Mouse (Mus musculus): ENCODE results near the gene Ankrd55. TPM values are rescaled to one million over a fixed set of nuclear protein-coding genes. Genes with fewer than 3 reads are reported as not detected.

The Ankrd55 gene
- polyA plus RNA-seq, 1 experiment from 2014 or later: 10.1 TPM

- ATAC-seq (ENCODE audit: low FRiP score, low read depth): no peak
- Histone ChIP-seq H3K4me3 (no peak overlapping the region), H3K4me1 (replicated peaks) (no peaks in the 10 kb centered on the region), H3K27ac (replicated peaks) (no peak overlapping the region), H3K4me2 (no peak overlapping the region), H3K9me3 (no peaks in the 10 kb centered on the region), H3K9ac (no peak overlapping the region), H3K27me3 (no peaks in the 10 kb centered on the region), H3K36me3 (no peaks in the 10 kb centered on the region)
- WGBS: 74% methylated on average over 2 of the region's 2 CpGs
These were observed 98.3 kb downstream of the Ankrd55 start for GRCm38 (mm10) chr13:112386494-112387075.

DNA sequence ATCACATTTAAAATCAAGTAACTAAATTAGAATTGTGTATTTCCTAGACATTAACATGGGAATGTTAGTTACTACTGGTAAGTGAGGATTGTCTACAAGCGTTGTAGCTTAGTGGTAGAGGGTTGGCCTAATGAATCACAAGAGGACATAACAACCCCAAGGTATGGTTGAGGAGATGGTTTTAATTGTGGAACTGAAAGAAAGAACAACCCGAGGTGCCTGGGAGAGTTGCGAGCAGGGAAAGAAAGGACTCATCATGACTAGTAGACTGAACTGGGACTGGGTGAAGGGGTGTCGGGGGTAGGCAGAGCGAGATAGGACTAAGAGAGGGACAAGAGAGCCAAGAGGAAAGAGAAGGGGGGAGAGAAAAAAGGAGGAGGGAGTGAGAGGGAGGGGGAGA lies 99.0 kb downstream of the Ankrd55 start:
- WGBS: 85% methylated on average over 5 of the region's 5 CpGs
- Histone ChIP-seq H3K4me2 (no peak overlapping the region), H3K9me3 (no peaks in the 10 kb centered on the region)

DNA sequence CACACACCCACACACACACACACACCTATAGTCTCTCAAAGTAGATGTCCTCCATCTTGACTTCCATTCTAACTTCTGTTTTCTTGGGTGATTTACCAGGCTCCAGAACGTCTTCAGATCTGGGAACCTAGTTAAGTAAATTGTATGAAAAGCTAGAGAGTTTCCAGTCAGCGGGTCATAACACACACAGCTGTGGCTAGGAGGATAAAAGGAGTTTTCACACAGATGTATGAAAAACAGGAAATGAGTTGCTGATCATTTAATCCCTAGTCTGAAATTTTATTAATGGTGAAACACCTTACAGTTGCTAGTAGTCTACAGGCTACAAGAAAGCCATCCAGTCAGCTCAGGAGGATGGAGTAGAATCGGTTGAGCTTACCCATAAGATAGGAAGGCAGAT lies 99.9 kb downstream of the Ankrd55 start:
- H3K27ac ChIP-seq (replicated peaks): no peak overlapping the region
- no peak for ATAC-seq (ENCODE audit: low FRiP score, low read depth)
- WGBS: 91% methylated on average over 3 of the region's 3 CpGs
- H3K36me3 ChIP-seq: no peaks in the 10 kb centered on the region
- H3K4me2 ChIP-seq: no peak overlapping the region
- H3K27me3 ChIP-seq: no peaks in the 10 kb centered on the region
- no peaks in the 10 kb centered on the region for H3K4me1 ChIP-seq (replicated peaks)
- no peak overlapping the region for H3K4me3 ChIP-seq
- no peaks in the 10 kb centered on the region for H3K9me3 ChIP-seq
- no peak overlapping the region for H3K9ac ChIP-seq

More for the DNA sequence above, 99.0 kb downstream of the Ankrd55 start:
- no peak for ATAC-seq (ENCODE audit: low FRiP score, low read depth)
- no peak overlapping the region for H3K9ac ChIP-seq
- no peak overlapping the region for H3K4me3 ChIP-seq
- H3K36me3 ChIP-seq: no peaks in the 10 kb centered on the region
- H3K27ac ChIP-seq (replicated peaks): no peak overlapping the region
- no peaks in the 10 kb centered on the region for H3K27me3 ChIP-seq
- H3K4me1 ChIP-seq (replicated peaks): no peaks in the 10 kb centered on the region

DNA sequence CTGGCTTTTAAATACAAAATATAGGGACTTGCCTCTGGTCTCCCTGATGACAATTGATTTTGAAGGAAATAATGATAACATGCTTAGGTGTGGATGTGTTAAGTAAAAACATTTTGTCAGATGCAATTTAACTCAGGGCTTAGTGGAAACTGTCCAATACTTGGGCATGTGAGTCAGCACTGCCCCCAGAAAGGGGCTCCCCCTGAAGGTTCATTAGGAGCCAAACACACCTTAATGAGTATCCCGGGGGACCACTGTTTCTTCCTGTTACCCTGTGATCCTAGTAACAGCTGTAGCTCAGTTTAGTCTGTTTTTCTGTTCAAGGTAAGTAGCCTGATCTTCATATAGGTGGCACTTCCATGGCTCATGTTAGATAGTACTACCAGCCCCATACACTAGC lies 102.0 kb downstream of the Ankrd55 start:
- 94% methylated on average over 1 of the region's 1 CpGs for WGBS

DNA sequence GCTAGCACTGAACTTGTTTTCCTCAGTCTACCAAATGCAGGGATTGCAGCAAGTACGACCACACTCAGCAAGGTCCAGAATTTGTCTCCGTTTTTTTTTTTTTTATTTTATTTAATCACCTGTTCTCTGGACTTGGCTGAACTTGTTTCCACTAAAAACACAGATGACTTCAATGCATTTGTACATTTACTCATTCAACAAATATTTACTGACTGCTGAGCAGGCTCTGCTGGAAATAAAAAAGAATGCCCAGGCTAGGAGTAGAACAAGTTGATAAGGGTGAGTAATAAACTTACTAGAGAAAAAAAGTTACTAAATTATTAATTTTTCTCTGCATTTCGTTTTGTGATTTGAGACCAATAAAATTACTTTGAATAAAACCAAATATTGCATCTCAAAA lies 103.1 kb downstream of the Ankrd55 start:
- no peaks in the 10 kb centered on the region for H3K4me1 ChIP-seq (replicated peaks)
- no peak overlapping the region for H3K4me3 ChIP-seq
- no peaks in the 10 kb centered on the region for H3K36me3 ChIP-seq
- 84% methylated on average over 3 of the region's 3 CpGs for WGBS
- H3K27ac ChIP-seq (replicated peaks): no peak overlapping the region
- H3K9ac ChIP-seq: no peak overlapping the region
- no peak for ATAC-seq (ENCODE audit: low FRiP score, low read depth)
- H3K9me3 ChIP-seq: no peaks in the 10 kb centered on the region
- no peaks in the 10 kb centered on the region for H3K27me3 ChIP-seq
- H3K4me2 ChIP-seq: no peak overlapping the region

More for the DNA sequence above, 102.0 kb downstream of the Ankrd55 start:
- no peak overlapping the region for H3K4me3 ChIP-seq
- no peaks in the 10 kb centered on the region for H3K4me1 ChIP-seq (replicated peaks)
- H3K36me3 ChIP-seq: no peaks in the 10 kb centered on the region
- no peaks in the 10 kb centered on the region for H3K27me3 ChIP-seq
- H3K4me2 ChIP-seq: no peak overlapping the region
- H3K27ac ChIP-seq (replicated peaks): no peak overlapping the region
- H3K9me3 ChIP-seq: no peaks in the 10 kb centered on the region
- no peak overlapping the region for H3K9ac ChIP-seq
- ATAC-seq (ENCODE audit: low FRiP score, low read depth): no peak

DNA sequence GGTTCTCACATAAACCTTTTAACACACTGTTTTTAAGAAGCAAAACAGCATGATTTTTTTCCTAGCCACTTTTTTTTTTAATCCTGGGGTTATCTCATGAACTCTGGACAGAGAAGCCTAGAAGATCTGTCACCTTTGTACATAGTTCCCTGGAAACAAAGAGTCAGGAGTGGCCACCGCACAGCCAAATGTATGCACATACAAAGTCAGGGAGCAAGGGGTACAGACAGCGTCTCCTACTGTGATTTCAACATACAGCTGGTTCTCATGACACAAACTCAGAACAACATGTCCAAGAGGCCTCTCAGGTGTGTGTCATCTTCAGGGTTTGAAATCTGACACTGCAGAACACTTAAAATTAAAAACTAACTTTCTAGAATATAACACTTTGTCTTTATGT lies 105.1 kb downstream of the Ankrd55 start:
- H3K4me3 ChIP-seq: no peak overlapping the region
- no peaks in the 10 kb centered on the region for H3K36me3 ChIP-seq
- no peak overlapping the region for H3K27ac ChIP-seq (replicated peaks)
- no peak overlapping the region for H3K9ac ChIP-seq
- no peak for ATAC-seq (ENCODE audit: low FRiP score, low read depth)
- 90% methylated on average over 2 of the region's 2 CpGs for WGBS
- H3K9me3 ChIP-seq: no peaks in the 10 kb centered on the region
- H3K4me1 ChIP-seq (replicated peaks): 0 out of 2 replicates have a peak, but pooled peaks cover 3% of the 10 kb centered on the region
- H3K4me2 ChIP-seq: no peak overlapping the region
- no peaks in the 10 kb centered on the region for H3K27me3 ChIP-seq

- WGBS: 66% methylated on average over 9 of the region's 9 CpGs
- no peak overlapping the region for H3K4me2 ChIP-seq
- no peaks in the 10 kb centered on the region for H3K9me3 ChIP-seq
- H3K27me3 ChIP-seq: no peaks in the 10 kb centered on the region
- no peak overlapping the region for H3K9ac ChIP-seq
- ATAC-seq (ENCODE audit: low FRiP score, low read depth): no peak
- 0 out of 2 replicates have a peak, but pooled peaks cover 3% of the 10 kb centered on the region for H3K4me1 ChIP-seq (replicated peaks)
- no peak overlapping the region for H3K4me3 ChIP-seq
- H3K27ac ChIP-seq (replicated peaks): no peak overlapping the region
- no peaks in the 10 kb centered on the region for H3K36me3 ChIP-seq
These were observed 106.0 kb downstream of the Ankrd55 start for GRCm38 (mm10) chr13:112394271-112394670.

DNA sequence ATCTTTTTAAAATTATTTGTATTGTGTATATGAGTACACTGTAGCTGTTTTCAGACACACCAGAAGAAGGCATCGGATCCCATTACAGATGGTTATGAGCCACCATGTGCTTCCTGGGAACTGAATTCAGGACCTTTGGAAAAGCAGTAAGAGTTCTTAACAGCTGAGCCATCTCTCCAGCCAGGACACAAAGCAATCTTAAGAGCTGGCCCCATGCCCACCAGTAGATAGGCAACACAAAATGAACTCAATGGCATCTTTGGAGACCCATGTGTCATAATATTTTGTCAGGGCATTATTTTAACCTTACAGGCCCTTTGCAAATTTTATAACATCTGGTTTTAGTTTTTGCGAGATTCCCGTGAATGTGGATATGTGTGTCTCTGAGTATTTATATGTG lies 116.5 kb downstream of the Ankrd55 start:
- 80% methylated on average over 3 of the region's 3 CpGs for WGBS
- no peaks in the 10 kb centered on the region for H3K36me3 ChIP-seq
- H3K4me2 ChIP-seq: no peak overlapping the region
- H3K27ac ChIP-seq (replicated peaks): no peak overlapping the region
- H3K9me3 ChIP-seq: no peaks in the 10 kb centered on the region
- no peaks in the 10 kb centered on the region for H3K4me1 ChIP-seq (replicated peaks)
- H3K9ac ChIP-seq: no peak overlapping the region
- ATAC-seq (ENCODE audit: low FRiP score, low read depth): no peak
- H3K4me3 ChIP-seq: no peak overlapping the region
- H3K27me3 ChIP-seq: no peaks in the 10 kb centered on the region

- Histone ChIP-seq H3K4me2 (no peak overlapping the region), H3K9ac (no peak overlapping the region), H3K27ac (replicated peaks) (no peak overlapping the region), H3K4me3 (no peak overlapping the region), H3K4me1 (replicated peaks) (no peaks in the 10 kb centered on the region), H3K27me3 (no peaks in the 10 kb centered on the region), H3K36me3 (no peaks in the 10 kb centered on the region), H3K9me3 (no peaks in the 10 kb centered on the region)
- ATAC-seq (ENCODE audit: low FRiP score, low read depth): no peak
- 75% methylated on average over 1 of the region's 1 CpGs for WGBS
These were observed 116.9 kb downstream of the Ankrd55 start for GRCm38 (mm10) chr13:112405184-112405583.

DNA sequence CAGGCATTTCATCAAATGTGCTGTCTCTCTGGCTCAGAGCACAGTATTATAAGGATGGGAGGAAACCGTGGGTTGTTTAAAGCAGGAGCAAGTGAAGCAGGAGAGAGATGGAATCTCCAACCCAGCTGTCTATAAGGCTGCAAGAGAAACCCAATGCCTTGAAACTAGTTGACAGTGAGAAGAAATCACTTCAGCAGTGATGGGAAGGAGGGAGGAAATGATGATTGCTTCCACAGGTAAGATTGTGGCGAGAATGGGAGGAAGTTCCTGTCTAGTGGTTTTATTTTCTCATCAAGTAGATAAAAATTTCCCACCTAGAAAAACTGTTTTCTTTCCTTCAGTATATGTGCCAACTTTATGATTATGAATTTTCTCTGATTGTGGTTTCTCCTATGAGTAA lies 118.4 kb downstream of the Ankrd55 start:
- ATAC-seq (ENCODE audit: low FRiP score, low read depth): no peak
- H3K4me3 ChIP-seq: no peak overlapping the region
- 93% methylated on average over 2 of the region's 2 CpGs for WGBS
- H3K9me3 ChIP-seq: no peaks in the 10 kb centered on the region
- no peak overlapping the region for H3K27ac ChIP-seq (replicated peaks)
- H3K9ac ChIP-seq: no peak overlapping the region
- H3K36me3 ChIP-seq: no peaks in the 10 kb centered on the region
- no peaks in the 10 kb centered on the region for H3K4me1 ChIP-seq (replicated peaks)
- no peaks in the 10 kb centered on the region for H3K27me3 ChIP-seq
- no peak overlapping the region for H3K4me2 ChIP-seq

- ATAC-seq (ENCODE audit: low FRiP score, low read depth): no peak
- no peaks in the 10 kb centered on the region for H3K4me1 ChIP-seq (replicated peaks)
- no peak overlapping the region for H3K27ac ChIP-seq (replicated peaks)
- H3K27me3 ChIP-seq: no peaks in the 10 kb centered on the region
- WGBS: 92% methylated on average over 3 of the region's 3 CpGs
- no peaks in the 10 kb centered on the region for H3K36me3 ChIP-seq
- H3K9ac ChIP-seq: no peak overlapping the region
- H3K9me3 ChIP-seq: no peaks in the 10 kb centered on the region
- H3K4me2 ChIP-seq: no peak overlapping the region
- H3K4me3 ChIP-seq: no peak overlapping the region
These were observed 119.0 kb downstream of the Ankrd55 start for GRCm38 (mm10) chr13:112407181-112407700.

DNA sequence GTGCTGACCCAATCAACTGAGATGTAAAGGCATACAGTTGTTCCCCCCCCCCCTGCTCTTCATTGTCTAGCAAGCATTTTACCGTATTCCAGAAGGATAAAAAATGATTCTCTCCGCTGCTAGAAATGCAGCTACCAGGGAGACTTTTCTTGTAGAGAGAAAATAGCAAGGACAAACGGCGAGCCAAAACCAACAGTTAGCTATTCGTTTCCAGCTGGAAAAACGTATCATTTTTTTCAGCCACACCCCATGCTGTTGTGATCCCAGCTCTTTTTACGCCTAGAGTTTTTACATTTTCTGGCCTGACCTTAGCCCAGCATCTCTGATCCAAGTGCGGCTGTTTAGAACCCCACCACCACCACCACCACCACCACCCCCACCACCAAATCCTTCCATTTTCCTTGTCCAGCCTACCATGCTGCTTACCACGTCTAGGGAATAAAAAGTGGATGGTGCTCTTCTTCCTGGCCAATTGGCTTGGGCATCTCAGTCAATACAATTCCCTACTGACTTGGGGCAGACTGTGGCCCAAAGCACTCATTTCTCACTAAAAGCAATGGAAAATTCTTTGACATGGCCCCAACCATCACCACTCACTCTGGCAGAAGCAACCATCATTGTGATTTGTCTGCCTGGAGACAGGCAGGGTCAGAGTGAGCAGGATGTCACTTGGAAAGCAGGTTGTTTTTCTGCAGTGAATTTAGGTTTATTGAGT lies 119.7 kb downstream of the Ankrd55 start:
- ATAC-seq (ENCODE audit: low FRiP score, low read depth): no peak
- H3K9me3 ChIP-seq: no peaks in the 10 kb centered on the region
- H3K4me3 ChIP-seq: no peak overlapping the region
- H3K4me1 ChIP-seq (replicated peaks): no peaks in the 10 kb centered on the region
- WGBS: 86% methylated on average over 9 of the region's 9 CpGs
- H3K9ac ChIP-seq: no peak overlapping the region
- H3K4me2 ChIP-seq: no peak overlapping the region
- H3K27me3 ChIP-seq: no peaks in the 10 kb centered on the region
- H3K36me3 ChIP-seq: no peaks in the 10 kb centered on the region
- no peak overlapping the region for H3K27ac ChIP-seq (replicated peaks)
